Mouse (Mus musculus) heart, embryonic 14.5 days (tissue): Measurements from ENCODE around the gene Gm28845. TPM values are rescaled to one million over a fixed set of nuclear protein-coding genes. Genes with fewer than 3 reads are reported as not detected.

Experiments used
- polyA plus RNA-seq: library from polyadenylated mRNA; unstranded; fragments of >200 nt; fragmentation: Nextera tagmentation; extraction: Ambion mirVana; gene quantifications from 2 replicates; pipeline ENCODE4 v1.2.1, GENCODE M21; 2014

Gm28845 gene
- polyA plus RNA-seq, 1 experiment from 2014 or later = not detected

Other genes starting within 250 kb of the Gm28845 start
- gene Plekhm3, start 162.7 kb downstream of the Gm28845 start, polyA plus RNA-seq = 8.4 and 9.0 TPM in 2 replicates
- gene Akr1cl, start 86.8 kb downstream of the Gm28845 start, polyA plus RNA-seq = 0.32 and 0.46 TPM in 2 replicates
- gene Cryge, start 68.4 kb downstream of the Gm28845 start, polyA plus RNA-seq = not detected in 2 replicates
- not detected in 2 replicates for gene Crygd, start 56.1 kb downstream of the Gm28845 start, polyA plus RNA-seq
- gene Crygc, start 45.9 kb downstream of the Gm28845 start, polyA plus RNA-seq = not detected in 2 replicates
- gene Crygb, start 37.3 kb downstream of the Gm28845 start, polyA plus RNA-seq = 0.57 and 1.3 TPM in 2 replicates
- not detected in 2 replicates for gene Cryga, start 16.2 kb downstream of the Gm28845 start, polyA plus RNA-seq
- 0.23 and 0.43 TPM in 2 replicates for gene D630023F18Rik, start 3.7 kb upstream of the Gm28845 start, polyA plus RNA-seq
- gene Idh1, start 66.9 kb upstream of the Gm28845 start, polyA plus RNA-seq = 68.4 and 74.3 TPM in 2 replicates
- 9.5 TPM in 2 replicates for gene Pikfyve, start 67.1 kb upstream of the Gm28845 start, polyA plus RNA-seq
- gene Pth2r, start 162.5 kb upstream of the Gm28845 start, polyA plus RNA-seq = not detected in 2 replicates